Mouse (Mus musculus) intestine, embryonic 16.5 days (tissue): ENCODE measurements around the gene Ddb1. TPM values are rescaled to one million over a fixed set of nuclear protein-coding genes. Genes with fewer than 3 reads are reported as not detected.
A peak's percentile ranks its signal among the peaks of the same experiment; 100 is the strongest.

Experiments used
- ATAC-seq: fragments of 200-750 bp; cut with Nextera tagmentation; 2 replicates; pipeline ENCODE4 v1.8.0; 2017; ENCODE audit warnings: moderate TSS enrichment, moderate library complexity
- H3K27ac ChIP-seq: fragments of 300-500 bp; sonication (generic); 2 replicates; pipeline ENCODE4 v1.5.1; 2014; ENCODE audit warnings: mild to moderate bottlenecking, low read length
- H3K27me3 ChIP-seq: fragments of 300-500 bp; sonication (generic); replicated peaks from 2 replicates; pipeline ENCODE4 v1.6.1; 2014; ENCODE audit warnings: low read length, control low read depth, mixed read lengths; ENCODE audit not compliant: control insufficient read depth, insufficient read depth
- H3K36me3 ChIP-seq: fragments of 300-500 bp; sonication (generic); 2 replicates; pipeline ENCODE4 v1.6.1; 2014; ENCODE audit warnings: low read length, control low read depth; ENCODE audit not compliant: control insufficient read depth, insufficient read depth
- H3K4me1 ChIP-seq: fragments of 300-500 bp; sonication (generic); 2 replicates; pipeline ENCODE4 v1.6.1; 2014; ENCODE audit warnings: low read length, control low read depth, mixed read lengths; ENCODE audit not compliant: control insufficient read depth, insufficient read depth
- H3K4me2 ChIP-seq: fragments of 300-500 bp; sonication (generic); 2 replicates; pipeline ENCODE4 v1.6.1; 2014; ENCODE audit warnings: low read depth, low read length, control low read depth
- H3K4me3 ChIP-seq: fragments of 300-500 bp; sonication (generic); 2 replicates; pipeline ENCODE4 v1.5.1; 2014; ENCODE audit warnings: mild to moderate bottlenecking, low read length
- H3K9ac ChIP-seq: fragments of 300-500 bp; sonication (generic); 2 replicates; pipeline ENCODE4 v1.6.1; 2014; ENCODE audit warnings: low read depth, low read length
- H3K9me3 ChIP-seq: fragments of 300-500 bp; sonication (generic); 2 replicates; pipeline ENCODE4 v1.6.1; 2016; ENCODE audit warnings: low read length, control low read depth; ENCODE audit not compliant: control insufficient read depth
- WGBS: fragments of 180-500 bp; shearing (Covaris S2); extraction: QIAGEN DNeasy Blood & Tissue Kit; methylation state at CpG from one replicate; pipeline ENCODE4 v1.1.7; 2014; 5-methylcytosine and 5-hydroxymethylcytosine counted together
- polyA plus RNA-seq: library from polyadenylated mRNA; unstranded; fragments of >200 nt; fragmentation: Nextera tagmentation; extraction: Ambion mirVana; gene quantifications from 2 replicates; pipeline ENCODE4 v1.2.1, GENCODE M21; 2015

Ddb1 gene
- polyA plus RNA-seq, 1 experiment from 2014 or later: 268 TPM

- no peak overlapping the region for H3K27ac ChIP-seq
- whole genome bisulfite sequencing: 80% methylated on average over 8 of the region's 8 CpGs
- no peak overlapping the region for H3K9ac ChIP-seq
- no peak overlapping the region for H3K4me3 ChIP-seq
- H3K4me2 ChIP-seq: no peak overlapping the region
- no peaks in the 10 kb centered on the region for H3K27me3 ChIP-seq
- H3K4me1 ChIP-seq: no peaks in the 10 kb centered on the region
- no peak for ATAC-seq
- H3K36me3 ChIP-seq: no peaks in the 10 kb centered on the region
- no peaks in the 10 kb centered on the region for H3K9me3 ChIP-seq
These were observed 43.0 kb downstream of the Ddb1 start for GRCm38 (mm10) chr19:10648156-10648555.

DNA sequence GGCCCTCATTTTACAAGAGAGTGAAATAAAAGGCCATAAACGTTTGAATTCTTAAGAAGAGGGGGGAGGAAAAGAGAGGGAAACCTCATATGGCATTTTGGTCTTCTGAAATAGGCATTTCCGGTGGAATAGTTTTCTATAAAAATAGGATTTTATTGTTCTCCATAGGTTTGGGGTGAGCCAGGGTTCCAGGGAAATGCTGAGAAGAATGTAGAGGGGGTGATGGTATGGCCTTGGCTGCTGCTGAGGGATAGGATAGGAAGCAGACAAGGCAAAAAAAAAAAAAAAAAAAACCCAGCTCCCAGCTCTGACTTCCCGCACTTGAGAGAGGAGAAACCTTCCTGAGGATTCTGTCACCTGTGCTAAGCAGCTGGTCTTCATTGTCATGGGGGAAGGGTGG, 50.9 kb downstream of the Ddb1 start:
- ATAC-seq: no peak
- Histone ChIP-seq H3K9me3 (no peaks in the 10 kb centered on the region), H3K27ac (0 out of 2 replicates have a peak overlapping the region, but pooled peaks have one; percentile 69), H3K4me3 (no peak overlapping the region), H3K4me1 (0 out of 2 replicates have a peak, but pooled peaks cover 4% of the 10 kb centered on the region), H3K9ac (no peak overlapping the region), H3K36me3 (no peaks in the 10 kb centered on the region), H3K27me3 (no peaks in the 10 kb centered on the region), H3K4me2 (no peak overlapping the region)
- 58% methylated on average over 3 of the region's 3 CpGs for WGBS

DNA sequence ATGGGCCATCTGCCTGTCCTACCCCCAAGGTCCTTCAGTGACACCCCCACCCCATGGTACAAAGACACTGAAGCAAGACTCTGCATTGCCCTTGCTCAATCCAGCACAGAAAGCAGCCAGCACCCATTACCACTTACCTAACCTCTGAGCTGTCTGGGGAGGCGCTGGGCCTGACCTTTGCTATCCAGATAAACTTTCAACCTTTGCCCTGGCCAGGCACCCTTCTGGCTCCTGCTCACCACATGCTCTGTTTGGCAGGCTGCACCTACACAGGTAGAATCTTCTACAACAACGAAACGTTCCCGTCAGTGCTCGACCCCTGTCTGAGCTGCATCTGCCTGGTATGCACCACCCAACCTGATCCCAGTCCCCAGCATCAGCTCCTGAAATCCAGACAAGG, 52.6 kb downstream of the Ddb1 start:
- Histone ChIP-seq H3K4me2 (no peak overlapping the region), H3K9ac (peak overlapping the region; percentile 36; the same call in 1 of the 2 replicates), H3K27ac (peak overlapping the region; percentile 70), H3K9me3 (no peaks in the 10 kb centered on the region), H3K4me1 (0 out of 2 replicates have a peak, but pooled peaks cover 4% of the 10 kb centered on the region), H3K27me3 (no peaks in the 10 kb centered on the region), H3K4me3 (no peak overlapping the region), H3K36me3 (no peaks in the 10 kb centered on the region)
- 50% methylated on average over 5 of the region's 5 CpGs for WGBS
- peak; percentile 85 for ATAC-seq

GRCm38 (mm10) chr19:10658406-10658805, 53.3 kb downstream of the Ddb1 start:
- no peak for ATAC-seq
- Histone ChIP-seq H3K9me3 (no peaks in the 10 kb centered on the region), H3K9ac (no peak overlapping the region), H3K4me3 (no peak overlapping the region), H3K27ac (peak overlapping the region; percentile 70; the same call in 1 of the 2 replicates), H3K4me2 (no peak overlapping the region), H3K27me3 (no peaks in the 10 kb centered on the region), H3K4me1 (0 out of 2 replicates have a peak, but pooled peaks cover 4% of the 10 kb centered on the region), H3K36me3 (no peaks in the 10 kb centered on the region)
- 54% methylated on average over 2 of the region's 2 CpGs for WGBS

GRCm38 (mm10) chr19:10661373-10661772, 56.2 kb downstream of the Ddb1 start:
- H3K9ac ChIP-seq: no peak overlapping the region
- 76% methylated on average over 5 of the region's 5 CpGs for WGBS
- H3K36me3 ChIP-seq: no peaks in the 10 kb centered on the region
- H3K27ac ChIP-seq: no peak overlapping the region
- no peaks in the 10 kb centered on the region for H3K9me3 ChIP-seq
- H3K4me1 ChIP-seq: 0 out of 2 replicates have a peak, but pooled peaks cover 2% of the 10 kb centered on the region
- peak; percentile 27; the same call in 1 of the 2 replicates for ATAC-seq
- H3K4me2 ChIP-seq: no peak overlapping the region
- no peaks in the 10 kb centered on the region for H3K27me3 ChIP-seq
- H3K4me3 ChIP-seq: no peak overlapping the region

DNA sequence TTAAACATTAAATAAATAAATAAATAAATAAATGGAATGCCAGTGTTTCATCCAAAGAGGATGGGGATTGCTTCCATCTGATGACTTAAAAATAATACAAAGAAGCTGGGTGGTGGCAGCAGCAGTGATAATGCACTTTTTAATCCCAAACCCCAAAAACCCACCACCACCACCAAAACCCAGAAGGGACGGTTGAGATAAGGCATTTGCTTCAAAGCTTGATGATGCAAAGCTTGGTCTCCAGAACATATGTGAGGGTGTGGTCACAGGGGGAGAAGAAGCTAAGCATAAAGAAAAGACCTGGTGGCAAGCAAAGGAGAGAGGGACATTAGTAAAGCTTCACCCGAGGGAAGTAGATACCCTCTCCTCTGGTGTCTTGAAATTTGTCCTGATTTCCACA, 56.8 kb downstream of the Ddb1 start:
- Histone ChIP-seq H3K4me3 (no peak overlapping the region), H3K4me2 (no peak overlapping the region), H3K9me3 (no peaks in the 10 kb centered on the region), H3K4me1 (no peaks in the 10 kb centered on the region), H3K27me3 (no peaks in the 10 kb centered on the region), H3K9ac (no peak overlapping the region), H3K27ac (no peak overlapping the region), H3K36me3 (no peaks in the 10 kb centered on the region)
- ATAC-seq: no peak
- WGBS: 85% methylated on average over 2 of the region's 2 CpGs

DNA sequence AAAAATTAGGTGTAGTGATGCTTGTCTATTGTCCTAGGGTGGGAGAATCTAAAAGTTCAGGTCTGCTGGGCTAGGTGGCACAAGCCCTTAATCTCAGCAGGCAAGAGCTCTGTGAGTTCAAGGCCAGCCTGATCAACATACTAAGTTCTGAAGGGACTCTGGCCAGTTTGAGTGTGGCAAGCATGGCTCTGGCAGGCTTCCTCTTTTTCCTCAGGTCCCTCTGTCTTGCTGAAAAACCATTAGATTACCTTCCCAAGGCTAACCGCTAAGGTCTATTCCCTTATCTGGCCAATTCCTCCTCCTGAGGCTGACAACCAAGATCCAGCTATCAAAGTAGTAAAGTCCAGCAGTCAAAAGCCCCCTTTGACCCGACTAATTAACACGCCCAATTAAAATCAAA, 57.5 kb downstream of the Ddb1 start:
- WGBS: 67% methylated on average over 3 of the region's 3 CpGs
- no peaks in the 10 kb centered on the region for H3K9me3 ChIP-seq
- H3K27ac ChIP-seq: no peak overlapping the region
- no peak for ATAC-seq
- no peaks in the 10 kb centered on the region for H3K4me1 ChIP-seq
- H3K9ac ChIP-seq: no peak overlapping the region
- no peaks in the 10 kb centered on the region for H3K36me3 ChIP-seq
- H3K4me2 ChIP-seq: no peak overlapping the region
- no peak overlapping the region for H3K4me3 ChIP-seq
- no peaks in the 10 kb centered on the region for H3K27me3 ChIP-seq

- Histone ChIP-seq H3K36me3 (no peaks in the 10 kb centered on the region), H3K27me3 (no peaks in the 10 kb centered on the region), H3K4me1 (no peaks in the 10 kb centered on the region), H3K27ac (no peak overlapping the region), H3K4me3 (no peak overlapping the region), H3K9ac (no peak overlapping the region), H3K4me2 (no peak overlapping the region), H3K9me3 (no peaks in the 10 kb centered on the region)
- 65% methylated on average over 3 of the region's 3 CpGs for WGBS
- ATAC-seq: peak; percentile 22; the same call in 1 of the 2 replicates
These were observed 60.0 kb downstream of the Ddb1 start for GRCm38 (mm10) chr19:10665093-10665492.

DNA sequence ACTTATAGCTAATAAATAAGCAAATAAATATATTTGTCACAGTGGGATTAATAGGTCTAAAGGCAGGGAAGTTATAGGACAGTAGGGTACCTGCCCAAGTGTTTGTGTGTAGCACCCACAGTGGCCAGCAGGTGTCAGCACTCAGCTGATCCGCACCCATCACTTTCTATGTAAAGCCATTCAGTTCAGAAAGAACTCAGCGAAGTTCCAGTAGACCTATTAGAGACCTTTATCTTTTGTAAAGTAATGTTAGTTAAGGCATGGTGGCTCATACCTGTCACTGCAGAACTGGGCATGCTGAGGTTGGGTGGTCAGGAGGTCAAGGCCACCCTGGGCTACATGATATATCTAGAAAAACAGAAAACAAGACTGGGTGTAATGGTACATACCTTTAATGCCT, 60.4 kb downstream of the Ddb1 start:
- H3K27ac ChIP-seq: no peak overlapping the region
- no peaks in the 10 kb centered on the region for H3K4me1 ChIP-seq
- H3K4me3 ChIP-seq: no peak overlapping the region
- H3K9me3 ChIP-seq: no peaks in the 10 kb centered on the region
- H3K9ac ChIP-seq: no peak overlapping the region
- WGBS: 8% methylated on average over 2 of the region's 2 CpGs
- H3K27me3 ChIP-seq: no peaks in the 10 kb centered on the region
- peak; percentile 58; the same call in 1 of the 2 replicates for ATAC-seq
- H3K36me3 ChIP-seq: no peaks in the 10 kb centered on the region
- no peak overlapping the region for H3K4me2 ChIP-seq

DNA sequence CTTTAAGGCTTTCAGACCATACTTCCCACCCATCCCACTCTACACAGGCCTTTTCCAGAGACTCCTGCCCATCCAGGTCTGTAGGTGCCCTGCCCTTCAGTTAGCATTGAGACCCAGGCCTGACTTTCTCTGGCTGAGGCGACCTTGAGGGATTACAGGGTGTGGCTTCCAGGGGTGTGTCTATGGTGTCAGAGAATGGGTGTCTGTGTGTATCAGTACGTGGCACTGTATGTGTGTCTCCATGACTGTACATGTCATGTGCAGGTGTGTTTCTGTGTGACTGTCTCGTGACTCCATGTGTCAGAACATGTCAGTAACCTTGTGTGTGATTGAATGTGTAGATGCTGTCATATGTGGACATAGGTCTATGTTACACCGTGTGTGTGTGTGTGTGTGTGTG, 66.2 kb downstream of the Ddb1 start:
- Histone ChIP-seq H3K9ac (no peak overlapping the region), H3K4me2 (no peak overlapping the region), H3K36me3 (no peaks in the 10 kb centered on the region), H3K9me3 (no peaks in the 10 kb centered on the region), H3K27me3 (no peaks in the 10 kb centered on the region), H3K27ac (no peak overlapping the region), H3K4me1 (peaks cover 13% of the 10 kb centered on the region), H3K4me3 (no peak overlapping the region)
- WGBS: 78% methylated on average over 4 of the region's 4 CpGs
- ATAC-seq: peak; percentile 19; the same call in 1 of the 2 replicates
